Mouse (Mus musculus): Measurements from ENCODE around the gene Acnat2.

DNA sequence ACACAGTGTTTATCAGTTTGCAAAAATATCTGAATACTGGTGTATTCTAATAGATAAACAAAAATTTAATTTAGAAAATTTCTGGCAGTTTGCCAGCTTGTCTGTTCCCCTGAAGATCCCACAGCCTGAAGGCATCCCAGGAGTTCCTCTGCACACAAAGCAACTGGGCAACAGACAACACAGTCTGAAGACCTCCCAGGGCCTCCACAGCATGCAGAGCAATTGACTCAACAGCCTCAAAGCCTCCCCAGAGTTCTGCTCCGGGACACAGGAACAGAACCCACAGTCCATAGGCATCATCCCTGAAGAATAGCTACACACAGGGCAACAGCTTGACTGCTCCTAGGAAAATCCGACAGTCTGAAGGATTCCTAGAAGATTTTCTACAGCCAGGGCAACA, 59.3 kb downstream of the Acnat2 start:
- TF ChIP-seq CTCF (conservative IDR thresholded peaks at IDR 0.05; ENCODE audit: low read length) (no peak), NANOG (IDR thresholded peaks at IDR 0.05; ENCODE audit: borderline replicate concordance, low read length) (no peak)
